Mouse (Mus musculus) kidney, embryonic 16.5 days (tissue): ENCODE measurements around the gene 1700003F12Rik. TPM values are rescaled to one million over a fixed set of nuclear protein-coding genes. Genes with fewer than 3 reads are reported as not detected.
A peak's percentile ranks its signal among the peaks of the same experiment; 100 is the strongest.

ENCODE experiments used
- ATAC-seq: fragments of 200-750 bp; cut with Nextera tagmentation; 2 replicates; pipeline ENCODE4 v1.8.0; 2017; ENCODE audit warnings: moderate TSS enrichment; ENCODE audit not compliant: low FRiP score, low TSS enrichment
- H3K27ac ChIP-seq: fragments of 300-500 bp; sonication (generic); 2 replicates; pipeline ENCODE4 v1.5.1; 2014; ENCODE audit warnings: low read length
- H3K27me3 ChIP-seq: fragments of 300-500 bp; sonication (generic); 2 replicates; pipeline ENCODE4 v1.6.1; 2014; ENCODE audit warnings: low read length, control low read depth, mixed read lengths; ENCODE audit not compliant: insufficient read depth
- H3K36me3 ChIP-seq: fragments of 300-500 bp; sonication (generic); 2 replicates; pipeline ENCODE4 v1.6.1; 2014; ENCODE audit warnings: low read length, control low read depth, mixed read lengths; ENCODE audit not compliant: insufficient read depth
- H3K4me1 ChIP-seq: fragments of 300-500 bp; sonication (generic); 2 replicates; pipeline ENCODE4 v1.6.1; 2014; ENCODE audit warnings: low read length, control low read depth, mixed read lengths; ENCODE audit not compliant: insufficient read depth
- H3K4me2 ChIP-seq: fragments of 300-500 bp; sonication (generic); replicated peaks from 2 replicates; pipeline ENCODE4 v1.6.1; 2014; ENCODE audit warnings: low read depth, low read length
- H3K4me3 ChIP-seq: fragments of 300-500 bp; sonication (generic); 2 replicates; pipeline ENCODE4 v1.5.1; 2014; ENCODE audit warnings: mild to moderate bottlenecking, low read length
- H3K9ac ChIP-seq: fragments of 300-500 bp; sonication (generic); replicated peaks from 2 replicates; pipeline ENCODE4 v1.6.1; 2014; ENCODE audit warnings: low read length
- H3K9me3 ChIP-seq: fragments of 300-500 bp; sonication (generic); 2 replicates; pipeline ENCODE4 v1.6.1; 2016; ENCODE audit warnings: low read length, control low read depth
- WGBS: fragments of 180-500 bp; shearing (Covaris S2); extraction: QIAGEN DNeasy Blood & Tissue Kit; methylation state at CpG from one replicate; pipeline ENCODE4 v1.1.7; 2014; 5-methylcytosine and 5-hydroxymethylcytosine counted together
- polyA plus RNA-seq: library from polyadenylated mRNA; unstranded; fragments of >200 nt; fragmentation: Nextera tagmentation; extraction: Ambion mirVana; gene quantifications from 2 replicates; pipeline ENCODE4 v1.2.1, GENCODE M21; 2015

The 1700003F12Rik gene
- polyA plus RNA-seq, 1 experiment from 2014 or later: 0.64 TPM

DNA sequence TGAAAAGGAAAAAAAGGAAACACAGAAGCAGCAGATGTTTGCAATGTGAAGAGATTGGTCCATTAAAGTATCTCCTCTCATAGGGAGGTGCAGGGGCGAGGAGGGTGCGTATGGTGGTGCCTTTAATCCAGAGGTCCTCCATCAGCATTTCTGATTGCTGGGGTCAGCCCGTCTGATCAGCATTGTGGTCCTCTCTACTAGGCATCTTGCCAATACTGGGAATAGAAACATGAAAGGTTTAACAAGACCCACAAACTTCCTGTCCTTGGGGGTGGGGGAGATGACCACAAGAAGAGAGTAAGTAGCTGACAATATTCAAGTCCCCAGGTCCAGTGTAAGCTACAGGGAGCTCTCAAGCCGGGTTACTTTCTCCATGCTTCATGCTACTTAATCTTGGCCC lies 23.8 kb downstream of the 1700003F12Rik start:
- WGBS: 69% methylated on average over 4 of the region's 4 CpGs
- Histone ChIP-seq H3K4me2 (peak overlapping the region; percentile 69), H3K9me3 (no peaks in the 10 kb centered on the region), H3K36me3 (no peaks in the 10 kb centered on the region), H3K27me3 (no peaks in the 10 kb centered on the region), H3K4me1 (peaks cover 39% of the 10 kb centered on the region), H3K9ac (no peak overlapping the region), H3K27ac (peak overlapping the region; percentile 78; the same call in 1 of the 2 replicates), H3K4me3 (peak overlapping the region; percentile 72; the same call in 1 of the 2 replicates)
- no peak for ATAC-seq

DNA sequence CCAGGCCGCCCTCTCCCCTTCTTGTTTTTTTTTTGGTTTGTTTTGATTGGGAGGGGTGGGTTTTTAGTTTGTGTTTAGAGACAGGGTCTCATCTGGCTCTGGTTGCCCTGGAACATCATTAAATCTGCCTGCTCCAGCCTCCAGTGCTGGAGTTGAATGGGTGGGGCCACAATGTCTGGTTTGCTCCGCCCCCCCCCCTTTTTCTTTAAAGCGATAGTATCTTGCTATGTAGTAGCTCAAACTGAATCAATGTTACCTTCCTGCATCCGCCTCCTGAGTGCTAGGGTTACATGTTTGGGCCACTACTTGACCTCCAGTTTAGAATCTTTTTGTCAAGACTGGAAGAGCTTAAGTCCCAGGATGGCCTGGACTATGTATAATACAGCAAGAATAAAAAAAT lies 24.4 kb downstream of the 1700003F12Rik start:
- H3K27ac ChIP-seq: no peak overlapping the region
- no peak for ATAC-seq

DNA sequence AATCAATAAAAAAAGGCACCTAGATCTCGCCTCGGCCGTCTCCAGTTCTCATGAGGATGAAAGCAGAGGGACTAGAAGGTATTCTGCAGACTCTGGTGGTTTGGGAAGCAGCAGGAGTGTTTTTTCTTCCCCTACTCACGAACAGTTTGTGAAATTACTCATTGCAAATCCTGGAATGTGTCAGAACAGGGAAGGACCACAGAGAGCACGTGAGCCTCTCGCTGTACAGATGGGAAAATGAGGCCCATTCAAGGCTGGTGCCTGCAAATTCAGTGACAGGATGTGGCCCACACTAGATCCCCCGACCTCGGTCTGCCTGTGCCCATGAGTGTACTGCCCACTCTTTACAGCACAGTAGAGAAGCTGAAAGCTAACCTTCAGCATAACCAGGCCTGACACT lies 25.1 kb downstream of the 1700003F12Rik start:
- no peak overlapping the region for H3K27ac ChIP-seq
- WGBS: 76% methylated on average over 8 of the region's 8 CpGs
- no peak for ATAC-seq
- peaks cover 33% of the 10 kb centered on the region for H3K4me1 ChIP-seq
- no peak overlapping the region for H3K4me3 ChIP-seq
- no peaks in the 10 kb centered on the region for H3K27me3 ChIP-seq
- H3K4me2 ChIP-seq: no peak overlapping the region
- H3K36me3 ChIP-seq: no peaks in the 10 kb centered on the region
- no peaks in the 10 kb centered on the region for H3K9me3 ChIP-seq
- no peak overlapping the region for H3K9ac ChIP-seq

More for the DNA sequence above, 24.4 kb downstream of the 1700003F12Rik start:
- WGBS: 82% methylated on average over 4 of the region's 4 CpGs
- no peak overlapping the region for H3K4me2 ChIP-seq
- no peak overlapping the region for H3K4me3 ChIP-seq
- no peaks in the 10 kb centered on the region for H3K27me3 ChIP-seq
- no peak overlapping the region; the same call in 1 of the 2 replicates for H3K9ac ChIP-seq
- no peaks in the 10 kb centered on the region for H3K9me3 ChIP-seq
- H3K36me3 ChIP-seq: no peaks in the 10 kb centered on the region
- H3K4me1 ChIP-seq: peaks cover 37% of the 10 kb centered on the region

DNA sequence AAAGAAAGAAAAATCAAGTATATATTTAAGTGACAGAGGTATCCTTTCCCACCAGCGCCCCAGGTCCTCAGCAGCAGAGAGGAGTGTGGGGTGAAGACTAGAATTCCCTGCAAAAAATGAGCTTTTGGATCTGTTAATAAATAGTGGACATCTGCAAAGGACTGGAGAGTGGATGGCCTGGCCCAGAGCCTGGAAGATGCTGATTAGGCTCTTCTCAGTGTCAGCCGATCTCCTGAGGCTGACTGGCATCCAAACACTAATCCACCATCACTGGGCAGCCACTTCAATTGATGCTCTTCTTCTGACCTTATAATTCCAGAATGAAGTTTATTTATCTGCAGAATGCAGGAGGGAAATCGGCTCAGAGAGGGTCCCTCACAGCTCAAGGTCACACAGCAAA lies 26.1 kb downstream of the 1700003F12Rik start:
- Histone ChIP-seq H3K9me3 (no peaks in the 10 kb centered on the region), H3K27me3 (no peaks in the 10 kb centered on the region), H3K9ac (no peak overlapping the region), H3K27ac (no peak overlapping the region), H3K4me1 (peaks cover 28% of the 10 kb centered on the region), H3K4me2 (no peak overlapping the region), H3K4me3 (no peak overlapping the region), H3K36me3 (no peaks in the 10 kb centered on the region)
- WGBS: 81% methylated on average over 3 of the region's 3 CpGs
- ATAC-seq: no peak

DNA sequence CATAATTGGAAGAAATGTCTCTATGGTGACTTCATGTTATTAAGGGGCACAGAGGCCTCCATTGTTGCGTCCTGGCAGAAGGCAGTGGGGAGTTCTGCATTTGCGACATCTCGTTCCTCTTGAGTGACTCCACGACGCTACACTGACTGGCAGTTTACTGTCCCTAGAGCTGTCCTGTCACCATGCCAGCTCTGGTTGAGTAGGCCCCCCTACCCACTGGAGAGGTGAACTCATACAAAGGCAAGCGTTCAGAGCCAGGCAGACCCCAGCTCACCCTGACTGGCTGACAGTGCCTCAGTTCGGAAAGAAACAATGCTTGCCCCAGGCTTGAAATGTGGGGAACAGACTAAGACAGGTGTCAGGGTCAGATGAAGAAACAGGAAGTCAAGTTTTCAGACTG lies 27.4 kb downstream of the 1700003F12Rik start:
- H3K9ac ChIP-seq: no peak overlapping the region
- 57% methylated on average over 7 of the region's 7 CpGs for WGBS
- H3K4me3 ChIP-seq: no peak overlapping the region
- H3K27me3 ChIP-seq: no peaks in the 10 kb centered on the region
- no peak for ATAC-seq
- no peaks in the 10 kb centered on the region for H3K9me3 ChIP-seq
- H3K36me3 ChIP-seq: no peaks in the 10 kb centered on the region
- H3K4me2 ChIP-seq: no peak overlapping the region
- H3K4me1 ChIP-seq: peaks cover 16% of the 10 kb centered on the region
- H3K27ac ChIP-seq: no peak overlapping the region

DNA sequence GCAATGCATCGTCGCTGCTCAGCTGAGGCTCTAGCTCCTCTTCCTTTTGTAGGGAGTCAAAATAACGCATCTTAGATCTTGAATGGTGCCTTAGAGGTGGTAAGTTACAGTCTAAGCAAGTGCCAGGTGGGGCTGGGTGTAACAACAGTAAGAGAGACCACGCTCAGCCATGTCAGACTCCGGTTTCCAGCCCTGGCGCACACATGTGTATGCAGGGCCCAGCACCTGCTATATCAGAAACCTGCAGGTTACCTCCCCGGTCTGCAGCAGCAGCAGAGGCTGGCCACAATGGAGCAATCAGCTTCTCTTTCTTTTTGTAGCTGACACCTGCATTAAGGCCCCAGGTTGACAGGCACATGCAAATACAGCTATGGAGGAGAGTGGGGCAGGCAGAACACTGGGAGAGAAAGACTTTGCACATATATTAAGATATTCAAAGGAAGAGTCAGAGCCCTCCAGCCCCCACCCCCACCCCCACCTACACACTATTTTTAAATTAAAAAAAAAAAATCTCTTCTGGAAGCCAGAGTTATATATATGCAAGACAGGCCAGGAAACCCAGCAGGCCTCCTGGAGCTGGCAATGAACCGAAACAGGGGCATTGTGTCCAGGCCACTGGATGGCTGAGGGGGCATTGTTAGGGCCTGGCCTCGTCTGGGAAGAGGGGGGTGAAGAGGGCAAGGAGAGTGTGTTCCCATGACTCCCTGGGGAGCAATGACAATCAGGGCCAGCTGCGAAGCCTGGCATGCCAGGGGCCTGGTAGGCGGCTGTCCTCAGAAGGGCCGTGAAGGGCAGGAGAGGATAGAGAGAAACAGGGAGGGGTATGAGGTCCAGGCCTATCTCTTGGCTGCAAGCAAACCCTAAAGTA lies 30.2 kb downstream of the 1700003F12Rik start:
- no peak overlapping the region for H3K27ac ChIP-seq
- H3K27me3 ChIP-seq: no peaks in the 10 kb centered on the region
- H3K4me1 ChIP-seq: peaks cover 5% of the 10 kb centered on the region; the same call in 1 of the 2 replicates
- no peak overlapping the region for H3K4me3 ChIP-seq
- no peaks in the 10 kb centered on the region for H3K36me3 ChIP-seq
- H3K9ac ChIP-seq: no peak overlapping the region
- H3K9me3 ChIP-seq: no peaks in the 10 kb centered on the region
- no peak; the same call in 1 of the 2 replicates for ATAC-seq
- 54% methylated on average over 12 of the region's 12 CpGs for WGBS
- H3K4me2 ChIP-seq: no peak overlapping the region

DNA sequence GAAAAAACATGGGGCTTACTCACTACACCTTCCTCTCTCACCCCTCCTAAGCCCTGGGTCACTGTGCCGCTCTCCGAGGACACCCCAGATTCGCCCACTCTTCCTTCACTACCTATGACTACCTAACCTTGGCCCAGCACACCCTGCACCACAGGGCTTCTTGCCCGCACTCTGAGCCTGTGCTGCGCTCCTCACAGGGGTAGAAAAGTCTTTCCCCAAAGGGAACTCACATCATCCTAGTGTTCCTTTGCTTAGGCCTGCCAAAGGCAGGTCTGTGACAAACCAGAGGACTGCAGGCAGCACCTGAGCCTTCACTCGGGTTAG lies 30.8 kb downstream of the 1700003F12Rik start:
- Histone ChIP-seq H3K36me3 (no peaks in the 10 kb centered on the region), H3K27ac (no peak overlapping the region), H3K4me1 (peaks cover 5% of the 10 kb centered on the region; the same call in 1 of the 2 replicates), H3K4me2 (no peak overlapping the region), H3K4me3 (no peak overlapping the region), H3K9me3 (no peaks in the 10 kb centered on the region), H3K9ac (no peak overlapping the region), H3K27me3 (no peaks in the 10 kb centered on the region)
- WGBS: 88% methylated on average over 6 of the region's 6 CpGs
- ATAC-seq: no peak

DNA sequence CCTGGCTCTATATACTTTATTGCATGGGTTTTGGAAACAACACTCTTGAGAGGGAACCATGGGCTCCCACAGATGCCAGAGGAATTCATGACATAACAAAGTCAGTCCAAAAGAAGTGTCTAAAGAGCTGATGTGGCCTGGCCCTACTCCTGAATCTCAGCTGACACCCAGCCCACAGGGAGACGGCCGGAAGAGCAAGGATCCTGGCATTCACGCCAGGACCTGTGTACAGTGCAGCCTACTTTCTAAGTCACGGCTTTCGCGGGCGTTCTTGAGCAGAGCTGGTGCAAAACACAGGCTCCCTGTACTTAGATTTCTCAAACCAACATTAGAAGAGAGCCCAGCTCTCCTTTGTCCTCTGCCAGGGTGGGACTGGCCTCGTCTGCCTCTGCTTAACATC lies 33.7 kb downstream of the 1700003F12Rik start:
- no peaks in the 10 kb centered on the region for H3K27me3 ChIP-seq
- no peaks in the 10 kb centered on the region for H3K9me3 ChIP-seq
- peaks cover 13% of the 10 kb centered on the region for H3K4me1 ChIP-seq
- H3K36me3 ChIP-seq: no peaks in the 10 kb centered on the region
- no peak overlapping the region for H3K4me3 ChIP-seq
- no peak overlapping the region for H3K27ac ChIP-seq
- no peak overlapping the region for H3K4me2 ChIP-seq
- no peak for ATAC-seq
- WGBS: 75% methylated on average over 8 of the region's 8 CpGs
- no peak overlapping the region for H3K9ac ChIP-seq

DNA sequence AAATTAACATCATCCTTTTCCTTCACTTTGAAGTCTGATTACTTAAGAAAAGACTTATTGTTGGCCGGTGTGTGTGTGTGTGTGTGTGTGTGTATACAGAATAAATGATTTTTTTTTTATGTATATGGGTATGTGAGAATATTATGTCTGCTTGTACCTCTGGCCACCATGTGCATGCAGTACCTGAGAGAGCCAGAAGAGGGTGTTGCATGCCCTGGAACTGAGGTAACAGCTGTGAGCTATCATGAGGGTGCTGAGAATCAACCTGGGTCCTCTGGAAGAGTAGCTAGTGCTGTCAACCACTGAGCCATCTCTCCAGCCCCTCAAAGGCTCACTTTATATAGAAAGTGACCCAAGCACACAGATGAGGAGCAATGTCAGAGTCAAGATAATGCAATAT lies 34.5 kb downstream of the 1700003F12Rik start:
- H3K27ac ChIP-seq: no peak overlapping the region
- H3K36me3 ChIP-seq: peaks cover 1% of the 10 kb centered on the region
- no peak for ATAC-seq
- H3K4me1 ChIP-seq: peaks cover 13% of the 10 kb centered on the region
- WGBS: 100% methylated on average over 1 of the region's 1 CpGs
- no peaks in the 10 kb centered on the region for H3K27me3 ChIP-seq
- H3K4me2 ChIP-seq: no peak overlapping the region
- no peaks in the 10 kb centered on the region for H3K9me3 ChIP-seq
- H3K4me3 ChIP-seq: no peak overlapping the region
- H3K9ac ChIP-seq: no peak overlapping the region
